Mouse (Mus musculus): Measurements from ENCODE around the gene Ddx27.

DNA sequence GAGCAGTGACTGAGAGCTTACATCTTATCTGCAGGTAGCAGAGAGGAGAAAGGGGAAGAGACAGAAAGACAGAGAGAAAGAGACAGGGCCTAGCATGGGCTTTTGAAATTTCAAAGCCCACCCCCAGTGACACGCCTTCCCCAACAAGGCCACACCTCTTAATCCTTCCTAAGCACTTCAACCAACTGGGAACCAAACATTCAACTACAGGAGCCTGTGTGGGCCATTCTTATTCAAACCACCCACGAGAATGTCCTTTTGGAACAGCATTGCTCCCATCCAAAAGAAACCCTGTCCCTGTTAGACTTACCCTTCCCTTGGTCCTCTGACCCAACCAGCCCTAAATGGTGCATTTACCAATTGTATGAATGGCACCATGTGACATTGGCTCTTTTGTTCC is 61.8 kb downstream of the Ddx27 start:
- TF ChIP-seq GATA1 (IDR thresholded peaks at IDR 0.05; ENCODE audit: low read length) (no peak), TAL1 (IDR thresholded peaks at IDR 0.05; ENCODE audit: low read length) (no peak)
